Mouse (Mus musculus) spleen, adult 2 months (tissue): ENCODE data around the gene Slc27a5. TPM values are rescaled to one million over a fixed set of nuclear protein-coding genes. Genes with fewer than 3 reads are reported as not detected.

Experiments
- DNase-seq, 2 experiments: peaks; one replicate each; pipeline versions ENCODE4 v3.0.0 to v3.0.0-alpha.2; 2012 to 2021; ENCODE audit warnings: low spot score in 2 of 2, low read depth in 1 of 2
- H3K27ac ChIP-seq: fragments of 200-500 bp; 2 replicates; pipeline ENCODE4 v1.5.1; 2012; ENCODE audit warnings: low read length, inconsistent platforms; ENCODE audit not compliant: insufficient read depth
- H3K27me3 ChIP-seq: fragments of 200-500 bp; 2 replicates; pipeline ENCODE4 v1.6.1; 2012; ENCODE audit warnings: mild to moderate bottlenecking, moderate library complexity, low read length, inconsistent platforms; ENCODE audit not compliant: control insufficient read depth, insufficient read depth
- H3K36me3 ChIP-seq: fragments of 200-500 bp; 2 replicates; pipeline ENCODE4 v1.6.1; 2012; ENCODE audit warnings: mild to moderate bottlenecking, low read length, inconsistent platforms; ENCODE audit not compliant: control insufficient read depth, insufficient read depth
- H3K4me1 ChIP-seq: fragments of 200-500 bp; 2 replicates; pipeline ENCODE4 v1.6.1; 2011; ENCODE audit warnings: inconsistent platforms; ENCODE audit not compliant: control insufficient read depth, insufficient read depth, insufficient read length
- H3K4me3 ChIP-seq: fragments of 200-500 bp; 2 replicates; pipeline ENCODE4 v1.5.1; 2011; ENCODE audit warnings: mild to moderate bottlenecking, inconsistent platforms; ENCODE audit not compliant: insufficient read depth, insufficient read length; ENCODE audit errors: extremely low read depth
- CTCF ChIP-seq: fragments of 200-500 bp; IDR thresholded peaks from 2 replicates; pipeline ENCODE4 v1.5.1; 2011; ENCODE audit warnings: mild to moderate bottlenecking, inconsistent platforms; ENCODE audit not compliant: insufficient read depth, insufficient read length, insufficient replicate concordance; ENCODE audit errors: extremely low read depth
- POLR2A ChIP-seq: fragments of 200-500 bp; IDR thresholded peaks from 2 replicates; pipeline ENCODE4 v1.6.1; 2011; ENCODE audit warnings: low read depth, low read length, inconsistent platforms
- WGBS: fragments of 180-500 bp; shearing (Covaris S2); methylation state at CpG from one replicate; pipeline ENCODE4 v1.1.7; 2018; 5-methylcytosine and 5-hydroxymethylcytosine counted together
- polyA plus RNA-seq: library from polyadenylated mRNA; depleted of rRNA; stranded (reverse); fragments of >200 nt; gene quantifications from 2 replicates; pipeline ENCODE4 v1.2.3, GENCODE M21; 2012

The Slc27a5 gene
- polyA plus RNA-seq, 1 experiment = 0.21 TPM

- H3K27ac ChIP-seq = no peak overlapping the region
- H3K4me1 ChIP-seq = peaks cover 24% of the 10 kb centered on the region
- H3K27me3 ChIP-seq = peaks cover 10% of the 10 kb centered on the region
- no peak overlapping the region for H3K4me3 ChIP-seq
- TF ChIP-seq CTCF (no peak), POLR2A (no peak)
- no peak for DNase-seq
- H3K36me3 ChIP-seq = peaks cover 8% of the 10 kb centered on the region
- 76% methylated on average over 1 of the region's 1 CpGs for WGBS
These were observed 41.2 kb upstream of the Slc27a5 start for GRCm38 (mm10) chr7:13039181-13039580.

- no peak for TF ChIP-seq POLR2A
- Histone ChIP-seq H3K4me3 (peak overlapping the region; percentile 100), H3K27me3 (peaks cover 5% of the 10 kb centered on the region; the same call in 1 of the 2 replicates), H3K27ac (peak overlapping the region; percentile 100), H3K36me3 (peaks cover 8% of the 10 kb centered on the region), H3K4me1 (peaks cover 19% of the 10 kb centered on the region)
- no peak for DNase-seq
- 10% methylated on average over 15 of the region's 15 CpGs for WGBS
These were observed 40.7 kb upstream of the Slc27a5 start for GRCm38 (mm10) chr7:13038621-13039169.

GRCm38 (mm10) chr7:13037901-13038555, 40.0 kb upstream of the Slc27a5 start, which contains the start of gene Ube2m:
Gene Ube2m (minus strand): TSS chr7:13038275.
- under 1% methylated on average over 59 of the region's 65 CpGs for whole genome bisulfite sequencing
- Histone ChIP-seq H3K27ac (peak within 1 kb of the TSS; percentile 100), H3K36me3 (peaks cover 8% of the 10 kb centered on the region), H3K27me3 (no peaks in the 10 kb centered on the region), H3K4me3 (peak within 1 kb of the TSS; percentile 100), H3K4me1 (peaks cover 14% of the 10 kb centered on the region; the same call in 1 of the 2 replicates)
- peak; percentile 97 for TF ChIP-seq POLR2A
- no peak for TF ChIP-seq CTCF
- peak; percentile 98 to 99 for DNase-seq

GRCm38 (mm10) chr7:13037366-13037765, 39.4 kb upstream of the Slc27a5 start:
- Histone ChIP-seq H3K4me1 (peaks cover 14% of the 10 kb centered on the region; the same call in 1 of the 2 replicates), H3K36me3 (peaks cover 8% of the 10 kb centered on the region), H3K4me3 (peak overlapping the region; percentile 100), H3K27ac (peak overlapping the region; percentile 100), H3K27me3 (no peaks in the 10 kb centered on the region)
- WGBS = under 1% methylated on average over 26 of the region's 33 CpGs
- DNase-seq = no peak
- no peak for TF ChIP-seq CTCF
- no peak for TF ChIP-seq POLR2A

GRCm38 (mm10) chr7:13036806-13037205, 38.8 kb upstream of the Slc27a5 start:
- peaks cover 14% of the 10 kb centered on the region; the same call in 1 of the 2 replicates for H3K4me1 ChIP-seq
- TF ChIP-seq POLR2A = no peak
- TF ChIP-seq CTCF = no peak
- H3K36me3 ChIP-seq = peaks cover 12% of the 10 kb centered on the region
- no peak for DNase-seq
- no peaks in the 10 kb centered on the region for H3K27me3 ChIP-seq
- H3K4me3 ChIP-seq = peak overlapping the region; percentile 100
- 36% methylated on average over 4 of the region's 4 CpGs for WGBS
- H3K27ac ChIP-seq = no peak overlapping the region

GRCm38 (mm10) chr7:13035211-13035855, 37.3 kb upstream of the Slc27a5 start:
- Histone ChIP-seq H3K4me1 (peaks cover 14% of the 10 kb centered on the region; the same call in 1 of the 2 replicates), H3K27ac (peak overlapping the region; percentile 2; the same call in 1 of the 2 replicates), H3K4me3 (no peak overlapping the region), H3K27me3 (no peaks in the 10 kb centered on the region), H3K36me3 (peaks cover 22% of the 10 kb centered on the region)
- DNase-seq = peak in 1 of 2 experiments; percentile 17
- TF ChIP-seq CTCF (no peak), POLR2A (no peak)
- WGBS = 83% methylated on average over 17 of the region's 17 CpGs
